Mouse (Mus musculus) midbrain, embryonic 15.5 days (tissue): ENCODE measurements around the gene Dhx30. TPM values are rescaled to one million over a fixed set of nuclear protein-coding genes. Genes with fewer than 3 reads are reported as not detected.

ENCODE experiments used
- ATAC-seq: fragments of 200-750 bp; cut with Nextera tagmentation; replicated peaks from 2 replicates; pipeline ENCODE4 v1.8.0; 2017; ENCODE audit warnings: moderate TSS enrichment
- H3K27ac ChIP-seq: fragments of 300-500 bp; sonication (generic); 2 replicates; pipeline ENCODE4 v1.5.1; 2015; ENCODE audit warnings: mild to moderate bottlenecking, inconsistent platforms
- H3K27me3 ChIP-seq: fragments of 300-500 bp; sonication (generic); replicated peaks from 2 replicates; pipeline ENCODE4 v1.6.1; 2015; ENCODE audit warnings: inconsistent platforms
- H3K36me3 ChIP-seq: fragments of 300-500 bp; sonication (generic); replicated peaks from 2 replicates; pipeline ENCODE4 v1.6.1; 2015; ENCODE audit warnings: inconsistent platforms
- H3K4me1 ChIP-seq: fragments of 300-500 bp; sonication (generic); 2 replicates; pipeline ENCODE4 v1.6.1; 2015; ENCODE audit warnings: inconsistent platforms
- H3K4me2 ChIP-seq: fragments of 300-500 bp; sonication (generic); 2 replicates; pipeline ENCODE4 v1.6.1; 2015; ENCODE audit warnings: inconsistent platforms, mild to moderate bottlenecking, moderate library complexity
- H3K4me3 ChIP-seq: fragments of 300-500 bp; sonication (generic); 2 replicates; pipeline ENCODE4 v1.5.1; 2015; ENCODE audit warnings: mild to moderate bottlenecking, inconsistent platforms
- H3K9ac ChIP-seq: fragments of 300-500 bp; sonication (generic); 2 replicates; pipeline ENCODE4 v1.6.1; 2015; ENCODE audit warnings: mild to moderate bottlenecking, inconsistent platforms
- H3K9me3 ChIP-seq: fragments of 300-500 bp; sonication (generic); 2 replicates; pipeline ENCODE4 v1.6.1; 2016; ENCODE audit warnings: inconsistent platforms
- WGBS: fragments of 180-500 bp; shearing (Covaris S2); methylation state at CpG from one replicate; pipeline ENCODE4 v1.1.7; 2015; ENCODE audit warnings: mixed read lengths; 5-methylcytosine and 5-hydroxymethylcytosine counted together
- polyA plus RNA-seq: library from polyadenylated mRNA; unstranded; fragments of >200 nt; fragmentation: Nextera tagmentation; extraction: Ambion mirVana; gene quantifications from 2 replicates; pipeline ENCODE4 v1.2.1, GENCODE M21; 2015

Gene Dhx30
- polyA plus RNA-seq, 1 experiment from 2014 or later = 199 TPM

GRCm38 (mm10) chr9:110054781-110055180, 62.8 kb downstream of the Dhx30 start:
- Histone ChIP-seq H3K4me3 (peak overlapping the region; percentile 42), H3K9me3 (no peaks in the 10 kb centered on the region), H3K4me2 (peak overlapping the region; percentile 55), H3K27ac (peak overlapping the region; percentile 91), H3K36me3 (no peaks in the 10 kb centered on the region), H3K4me1 (peaks cover 54% of the 10 kb centered on the region), H3K27me3 (no peaks in the 10 kb centered on the region), H3K9ac (peak overlapping the region; percentile 46)
- WGBS = 26% methylated on average over 3 of the region's 3 CpGs
- no peak for ATAC-seq

GRCm38 (mm10) chr9:110054080-110054421, 63.6 kb downstream of the Dhx30 start:
- H3K27me3 ChIP-seq = no peaks in the 10 kb centered on the region
- peak overlapping the region; percentile 55 for H3K4me2 ChIP-seq
- peak overlapping the region; percentile 46 for H3K9ac ChIP-seq
- peak overlapping the region; percentile 91 for H3K27ac ChIP-seq
- peaks cover 54% of the 10 kb centered on the region for H3K4me1 ChIP-seq
- peak overlapping the region; percentile 42 for H3K4me3 ChIP-seq
- 4% methylated on average over 2 of the region's 2 CpGs for WGBS
- H3K36me3 ChIP-seq = no peaks in the 10 kb centered on the region
- H3K9me3 ChIP-seq = no peaks in the 10 kb centered on the region
- ATAC-seq = peak; percentile 46

GRCm38 (mm10) chr9:110053305-110054079, 64.1 kb downstream of the Dhx30 start:
- H3K9me3 ChIP-seq = no peaks in the 10 kb centered on the region
- peak overlapping the region; percentile 42 for H3K4me3 ChIP-seq
- no peaks in the 10 kb centered on the region for H3K36me3 ChIP-seq
- peak; percentile 77 for ATAC-seq
- peak overlapping the region; percentile 55 for H3K4me2 ChIP-seq
- no peaks in the 10 kb centered on the region for H3K27me3 ChIP-seq
- peak overlapping the region; percentile 46 for H3K9ac ChIP-seq
- H3K4me1 ChIP-seq = peaks cover 51% of the 10 kb centered on the region
- WGBS = 15% methylated on average over 8 of the region's 8 CpGs
- H3K27ac ChIP-seq = peak overlapping the region; percentile 91

GRCm38 (mm10) chr9:110052951-110053304, 64.7 kb downstream of the Dhx30 start:
- ATAC-seq = peak; percentile 24
- peaks cover 51% of the 10 kb centered on the region for H3K4me1 ChIP-seq
- no peaks in the 10 kb centered on the region for H3K9me3 ChIP-seq
- no peaks in the 10 kb centered on the region for H3K36me3 ChIP-seq
- peak overlapping the region; percentile 55 for H3K4me2 ChIP-seq
- H3K9ac ChIP-seq = peak overlapping the region; percentile 46
- peak overlapping the region; percentile 91 for H3K27ac ChIP-seq
- H3K27me3 ChIP-seq = no peaks in the 10 kb centered on the region
- H3K4me3 ChIP-seq = peak overlapping the region; percentile 42
- 44% methylated on average over 4 of the region's 4 CpGs for WGBS

GRCm38 (mm10) chr9:110051869-110052661, 65.6 kb downstream of the Dhx30 start:
- 9% methylated on average over 23 of the region's 23 CpGs for WGBS
- no peaks in the 10 kb centered on the region for H3K27me3 ChIP-seq
- peaks cover 44% of the 10 kb centered on the region for H3K4me1 ChIP-seq
- H3K4me3 ChIP-seq = peak overlapping the region; percentile 42
- H3K4me2 ChIP-seq = peak overlapping the region; percentile 55
- peak overlapping the region; percentile 46 for H3K9ac ChIP-seq
- ATAC-seq = peak; percentile 58
- no peaks in the 10 kb centered on the region for H3K36me3 ChIP-seq
- peak overlapping the region; percentile 91 for H3K27ac ChIP-seq
- H3K9me3 ChIP-seq = no peaks in the 10 kb centered on the region

GRCm38 (mm10) chr9:110051184-110051583, 66.4 kb downstream of the Dhx30 start:
- Histone ChIP-seq H3K9ac (peak overlapping the region; percentile 46; the same call in 1 of the 2 replicates), H3K36me3 (no peaks in the 10 kb centered on the region), H3K4me2 (peak overlapping the region; percentile 55), H3K4me1 (peaks cover 41% of the 10 kb centered on the region), H3K9me3 (no peaks in the 10 kb centered on the region), H3K27ac (peak overlapping the region; percentile 56), H3K27me3 (no peaks in the 10 kb centered on the region), H3K4me3 (no peak overlapping the region)
- no peak for ATAC-seq

GRCm38 (mm10) chr9:110047857-110048256, 69.8 kb downstream of the Dhx30 start:
- no peak overlapping the region for H3K9ac ChIP-seq
- no peaks in the 10 kb centered on the region for H3K27me3 ChIP-seq
- ATAC-seq = no peak
- no peaks in the 10 kb centered on the region for H3K36me3 ChIP-seq
- H3K4me1 ChIP-seq = peaks cover 16% of the 10 kb centered on the region
- H3K4me3 ChIP-seq = no peak overlapping the region
- H3K27ac ChIP-seq = no peak overlapping the region
- H3K4me2 ChIP-seq = no peak overlapping the region
- WGBS = 8% methylated on average over 3 of the region's 3 CpGs
- H3K9me3 ChIP-seq = no peaks in the 10 kb centered on the region

GRCm38 (mm10) chr9:110047260-110047659, 70.4 kb downstream of the Dhx30 start:
- Histone ChIP-seq H3K27me3 (no peaks in the 10 kb centered on the region), H3K4me1 (peaks cover 10% of the 10 kb centered on the region), H3K4me2 (no peak overlapping the region), H3K27ac (no peak overlapping the region), H3K4me3 (no peak overlapping the region), H3K9me3 (no peaks in the 10 kb centered on the region), H3K36me3 (no peaks in the 10 kb centered on the region), H3K9ac (no peak overlapping the region)
- ATAC-seq = no peak

GRCm38 (mm10) chr9:110045763-110046377, 71.8 kb downstream of the Dhx30 start:
- ATAC-seq = no peak
- H3K27me3 ChIP-seq = no peaks in the 10 kb centered on the region
- no peak overlapping the region for H3K9ac ChIP-seq
- H3K4me3 ChIP-seq = no peak overlapping the region
- H3K4me1 ChIP-seq = no peaks in the 10 kb centered on the region; the same call in 1 of the 2 replicates
- no peak overlapping the region for H3K4me2 ChIP-seq
- no peaks in the 10 kb centered on the region for H3K9me3 ChIP-seq
- no peaks in the 10 kb centered on the region for H3K36me3 ChIP-seq
- H3K27ac ChIP-seq = no peak overlapping the region

GRCm38 (mm10) chr9:110044373-110044772, 73.3 kb downstream of the Dhx30 start:
- H3K4me2 ChIP-seq = no peak overlapping the region
- no peaks in the 10 kb centered on the region for H3K27me3 ChIP-seq
- no peaks in the 10 kb centered on the region for H3K9me3 ChIP-seq
- no peak for ATAC-seq
- no peaks in the 10 kb centered on the region for H3K36me3 ChIP-seq
- 96% methylated on average over 4 of the region's 4 CpGs for WGBS
- H3K9ac ChIP-seq = no peak overlapping the region
- no peak overlapping the region for H3K4me3 ChIP-seq
- no peaks in the 10 kb centered on the region for H3K4me1 ChIP-seq
- H3K27ac ChIP-seq = no peak overlapping the region

- Histone ChIP-seq H3K4me1 (no peaks in the 10 kb centered on the region), H3K36me3 (peaks cover 13% of the 10 kb centered on the region; the same call in 1 of the 2 replicates)
- WGBS = 97% methylated on average over 2 of the region's 2 CpGs
Observed at GRCm38 (mm10) chr9:110038485-110038884, 79.1 kb downstream of the Dhx30 start.

GRCm38 (mm10) chr9:110037895-110038294, 79.7 kb downstream of the Dhx30 start:
- Histone ChIP-seq H3K4me3 (no peak overlapping the region), H3K9ac (no peak overlapping the region), H3K27me3 (no peaks in the 10 kb centered on the region), H3K4me1 (no peaks in the 10 kb centered on the region), H3K36me3 (peaks cover 13% of the 10 kb centered on the region; the same call in 1 of the 2 replicates), H3K27ac (no peak overlapping the region), H3K9me3 (no peaks in the 10 kb centered on the region), H3K4me2 (no peak overlapping the region)
- 88% methylated on average over 8 of the region's 8 CpGs for WGBS
- ATAC-seq = no peak

More at GRCm38 (mm10) chr9:110038485-110038884, 79.1 kb downstream of the Dhx30 start:
- Histone ChIP-seq H3K4me3 (no peak overlapping the region), H3K27me3 (no peaks in the 10 kb centered on the region), H3K9ac (no peak overlapping the region), H3K4me2 (no peak overlapping the region), H3K27ac (no peak overlapping the region), H3K9me3 (no peaks in the 10 kb centered on the region)
- ATAC-seq = no peak
